Mouse (Mus musculus) intestine, postnatal 0 days (tissue): ENCODE results near the gene Isg20l2. TPM values are rescaled to one million over a fixed set of nuclear protein-coding genes. Genes with fewer than 3 reads are reported as not detected.

ENCODE experiments used
- ATAC-seq: fragments of 200-750 bp; cut with Nextera tagmentation; 2 replicates; pipeline ENCODE4 v1.8.0; 2017; ENCODE audit warnings: mild to moderate bottlenecking, moderate TSS enrichment, moderate library complexity
- H3K27ac ChIP-seq: fragments of 300-500 bp; sonication (generic); 2 replicates; pipeline ENCODE4 v1.5.1; 2014; ENCODE audit warnings: mild to moderate bottlenecking, low read depth, low read length, moderate library complexity
- H3K27me3 ChIP-seq: fragments of 300-500 bp; sonication (generic); replicated peaks from 2 replicates; pipeline ENCODE4 v1.6.1; 2014; ENCODE audit warnings: low read length, mixed read lengths; ENCODE audit not compliant: control insufficient read depth, insufficient read depth
- H3K36me3 ChIP-seq: fragments of 300-500 bp; sonication (generic); 2 replicates; pipeline ENCODE4 v1.6.1; 2014; ENCODE audit warnings: mild to moderate bottlenecking, moderate library complexity; ENCODE audit not compliant: control insufficient read depth, insufficient read depth
- H3K4me1 ChIP-seq: fragments of 300-500 bp; sonication (generic); replicated peaks from 2 replicates; pipeline ENCODE4 v1.6.1; 2014; ENCODE audit warnings: antibody characterized with exemption, low read length, mixed read lengths; ENCODE audit not compliant: control insufficient read depth, insufficient read depth
- H3K4me2 ChIP-seq: fragments of 300-500 bp; sonication (generic); replicated peaks from 2 replicates; pipeline ENCODE4 v1.6.1; 2014; ENCODE audit warnings: low read depth, mild to moderate bottlenecking, moderate library complexity
- H3K4me3 ChIP-seq: fragments of 300-500 bp; sonication (generic); 2 replicates; pipeline ENCODE4 v1.5.1; 2014; ENCODE audit warnings: low read depth, low read length
- H3K9ac ChIP-seq: fragments of 300-500 bp; sonication (generic); 2 replicates; pipeline ENCODE4 v1.6.1; 2014; ENCODE audit warnings: mild to moderate bottlenecking, low read depth, low read length
- H3K9me3 ChIP-seq: fragments of 300-500 bp; sonication (generic); 2 replicates; pipeline ENCODE4 v1.6.1; 2016; ENCODE audit warnings: mixed run types; ENCODE audit not compliant: control insufficient read depth
- CTCF ChIP-seq: sonication (generic); IDR thresholded peaks from 2 replicates; pipeline ENCODE4 v1.5.1; 2016; ENCODE audit warnings: low read depth, mild to moderate bottlenecking, control low read depth, antibody characterized with exemption, moderate library complexity
- WGBS: fragments of 180-500 bp; shearing (Covaris S2); extraction: QIAGEN DNeasy Blood & Tissue Kit; methylation state at CpG from one replicate; pipeline ENCODE4 v1.1.7; 2014; 5-methylcytosine and 5-hydroxymethylcytosine counted together
- polyA plus RNA-seq: library from polyadenylated mRNA; unstranded; fragments of >200 nt; fragmentation: Nextera tagmentation; extraction: Ambion mirVana; gene quantifications from 2 replicates; pipeline ENCODE4 v1.2.1, GENCODE M21; 2015

Isg20l2 gene
- polyA plus RNA-seq, 1 experiment from 2014 or later, result 13.9 TPM

GRCm38 (mm10) chr3:87988068-87988467 is 58.0 kb downstream of the Isg20l2 start:
- no peaks in the 10 kb centered on the region for H3K36me3 ChIP-seq
- TF ChIP-seq CTCF, result peak; percentile 21
- H3K27ac ChIP-seq, result no peak overlapping the region
- peak overlapping the region; percentile 70 for H3K4me2 ChIP-seq
- H3K27me3 ChIP-seq, result peaks cover 30% of the 10 kb centered on the region
- 0 out of 2 replicates have a peak overlapping the region, but pooled peaks have one; percentile 7 for H3K9ac ChIP-seq
- no peak for ATAC-seq
- 9% methylated on average over 15 of the region's 15 CpGs for WGBS
- peak overlapping the region; percentile 26; the same call in 1 of the 2 replicates for H3K4me3 ChIP-seq
- H3K4me1 ChIP-seq, result peaks cover 26% of the 10 kb centered on the region
- H3K9me3 ChIP-seq, result no peaks in the 10 kb centered on the region

DNA sequence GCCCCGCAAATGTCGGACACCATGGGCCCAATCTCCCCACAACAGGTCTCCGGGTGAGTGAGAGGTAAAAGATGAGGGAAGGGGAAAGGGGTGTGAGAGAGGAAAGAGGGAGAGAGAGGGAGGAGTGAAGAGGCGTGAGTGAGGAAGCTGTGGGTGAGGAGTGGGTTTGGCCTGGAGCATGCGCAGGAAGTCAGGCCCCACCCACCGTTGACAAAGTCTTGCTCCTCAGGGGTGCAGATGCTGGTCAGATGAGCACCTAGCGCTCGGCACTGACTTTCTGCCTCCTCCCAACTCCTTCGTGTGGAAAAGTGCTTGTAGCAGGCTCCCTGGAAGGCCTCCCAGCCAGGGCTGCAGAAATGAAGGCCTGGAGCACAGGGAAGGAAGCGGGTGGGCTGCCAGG is 59.8 kb downstream of the Isg20l2 start:
- no peak for TF ChIP-seq CTCF
- no peaks in the 10 kb centered on the region for H3K9me3 ChIP-seq
- no peak overlapping the region for H3K27ac ChIP-seq
- ATAC-seq, result no peak
- H3K4me2 ChIP-seq, result no peak overlapping the region
- peaks cover 48% of the 10 kb centered on the region for H3K27me3 ChIP-seq
- no peak overlapping the region for H3K9ac ChIP-seq
- WGBS, result 38% methylated on average over 10 of the region's 10 CpGs
- H3K36me3 ChIP-seq, result no peaks in the 10 kb centered on the region
- peaks cover 13% of the 10 kb centered on the region; the same call in 1 of the 2 replicates for H3K4me1 ChIP-seq
- no peak overlapping the region for H3K4me3 ChIP-seq

Other genes with a start within 250 kb of the Isg20l2 start
- 0.23 and 0.34 TPM in 2 replicates for gene Lrrc71, start 181.7 kb upstream of the Isg20l2 start, polyA plus RNA-seq
- 0.16 and 0.18 TPM in 2 replicates for gene Ntrk1, start 135.2 kb upstream of the Isg20l2 start, polyA plus RNA-seq
- 0.05 TPM in 2 replicates for gene Insrr, start 133.4 kb upstream of the Isg20l2 start, polyA plus RNA-seq
- 7.7 and 10.1 TPM in 2 replicates for gene Pear1, start 106.0 kb upstream of the Isg20l2 start, polyA plus RNA-seq
- gene Sh2d2a, start 83.6 kb upstream of the Isg20l2 start, polyA plus RNA-seq, result 0.17 and 0.47 TPM in 2 replicates
- 7.9 and 8.0 TPM in 2 replicates for gene Prcc, start 44.7 kb upstream of the Isg20l2 start, polyA plus RNA-seq
- gene Hdgf, start 24.0 kb upstream of the Isg20l2 start, polyA plus RNA-seq, result 93.8 and 107 TPM in 2 replicates
- 74.9 and 79.5 TPM in 2 replicates for gene Mrpl24, start 10.8 kb upstream of the Isg20l2 start, polyA plus RNA-seq
- 5.8 and 6.1 TPM in 2 replicates for gene Rrnad1, start 403 bp downstream of the Isg20l2 start, polyA plus RNA-seq
- gene Crabp2, start 18.4 kb downstream of the Isg20l2 start, polyA plus RNA-seq, result 0.81 and 1.9 TPM in 2 replicates
- 9.2 and 9.5 TPM in 2 replicates for gene Nes, start 40.8 kb downstream of the Isg20l2 start, polyA plus RNA-seq
- 0.17 and 0.24 TPM in 2 replicates for gene Bcan, start 69.9 kb downstream of the Isg20l2 start, polyA plus RNA-seq
- gene Hapln2, start 97.3 kb downstream of the Isg20l2 start, polyA plus RNA-seq, result not detected in 2 replicates
- 13.6 and 16.8 TPM in 2 replicates for gene Gpatch4, start 112.8 kb downstream of the Isg20l2 start, polyA plus RNA-seq
- 109 and 118 TPM in 2 replicates for gene Naxe, start 128.2 kb downstream of the Isg20l2 start, polyA plus RNA-seq
- not detected in 2 replicates for gene Ttc24, start 148.0 kb downstream of the Isg20l2 start, polyA plus RNA-seq
- 4.3 TPM in 2 replicates for gene Iqgap3, start 151.7 kb downstream of the Isg20l2 start, polyA plus RNA-seq
- 15.8 and 16.2 TPM in 2 replicates for gene Mef2d, start 212.1 kb downstream of the Isg20l2 start, polyA plus RNA-seq